Comparison of ENCODE assay signal across 17 mouse cellular contexts in genomic region chr15:93267479-93267878, GRCm38 (mm10).
"Had no signal": no experiment of that assay in that cellular context is flagged by ENCODE, and none has a peak within 500 bp of the region (broad histone marks: within the 10 kb centered on the region; RNA-seq: fewer than 3 reads in every experiment).

No protein-coding gene starts in this region.

- DNase-seq: liver, embryonic 13.5 days; liver, postnatal 0 days; lung, adult 2 months; lung, postnatal 14 days; right cerebral cortex, postnatal 14 days; thymus, adult 2 months; thymus, postnatal 25 days; thymus, postnatal 4 days had no signal

- H3K4me1 ChIP-seq: neural tube, embryonic 12.5 days had no signal

- H3K36me3 ChIP-seq: lung, embryonic 15.5 days; midbrain, embryonic 12.5 days; midbrain, embryonic 15.5 days; neural tube, embryonic 12.5 days; stomach, embryonic 15.5 days had no signal

- H3K4me3 ChIP-seq: liver, embryonic 13.5 days; liver, embryonic 15.5 days; lung, embryonic 15.5 days; megakaryocyte, embryonic 14.5 days; midbrain, embryonic 12.5 days; midbrain, embryonic 15.5 days; neural tube, embryonic 12.5 days; stomach, embryonic 15.5 days had no signal

- H3K27ac ChIP-seq: liver, embryonic 13.5 days; liver, embryonic 15.5 days; lung, embryonic 15.5 days; macrophage; midbrain, embryonic 12.5 days; midbrain, embryonic 15.5 days; neural tube, embryonic 12.5 days; stomach, embryonic 15.5 days; stomach, postnatal 0 days had no signal

- H3K27me3 ChIP-seq: liver, embryonic 13.5 days; liver, embryonic 15.5 days; lung, embryonic 15.5 days; megakaryocyte, embryonic 14.5 days; midbrain, embryonic 12.5 days; midbrain, embryonic 15.5 days; neural tube, embryonic 12.5 days; stomach, embryonic 15.5 days had no signal
